Mouse (Mus musculus): ENCODE results near the gene Chst5.

DNA sequence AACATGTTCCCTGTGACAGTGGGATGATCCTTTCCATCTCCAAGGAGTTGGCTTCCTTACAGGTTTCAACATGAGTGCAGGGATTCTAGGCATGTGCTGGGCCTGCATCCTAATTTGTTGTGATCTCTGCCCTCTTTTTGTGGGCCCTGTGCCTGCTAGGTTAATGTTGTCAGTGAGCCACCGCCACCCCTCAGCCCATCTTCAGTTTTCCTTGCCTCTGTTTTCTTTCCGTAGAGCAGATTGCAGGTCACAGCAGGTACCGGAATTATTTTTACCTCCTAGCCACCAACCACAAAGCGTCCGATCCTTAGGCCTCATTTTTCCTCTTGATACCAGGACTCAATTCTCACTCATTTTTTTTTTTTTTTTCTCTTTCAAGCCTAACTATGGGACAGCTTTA, 41.7 kb upstream of the Chst5 start:
- TF ChIP-seq CTCF (IDR thresholded peaks at IDR 0.05; ENCODE audit: low read depth, low read length) (no peak), GATA2 (IDR thresholded peaks at IDR 0.05; ENCODE audit: borderline replicate concordance, low read depth, low read length) (no peak), TAL1 (conservative IDR thresholded peaks at IDR 0.05; ENCODE audit: low read depth, low read length) (no peak), GATA1 (IDR thresholded peaks at IDR 0.05; ENCODE audit: borderline replicate concordance, low read length) (no peak), POLR2AphosphoS5 (IDR thresholded peaks at IDR 0.05; ENCODE audit: insufficient replicate concordance, low read depth, low read length) (no peak)
